Mouse (Mus musculus): ENCODE measurements around the gene Crat.
"Not testable (repeated sequence)": the region's sequence is repeated elsewhere in the genome, so short reads cannot be mapped to it uniquely, and the experiment has no call there.

Gene Crat

GRCm38 (mm10) chr2:30440211-30440700 lies 24.6 kb upstream of the Crat start:
- no peak for DNase-seq

- DNase-seq, result no peak
These were observed 24.0 kb upstream of the Crat start for GRCm38 (mm10) chr2:30439631-30440030.

GRCm38 (mm10) chr2:30437791-30438190 lies 22.2 kb upstream of the Crat start:
- no peak for DNase-seq

DNA sequence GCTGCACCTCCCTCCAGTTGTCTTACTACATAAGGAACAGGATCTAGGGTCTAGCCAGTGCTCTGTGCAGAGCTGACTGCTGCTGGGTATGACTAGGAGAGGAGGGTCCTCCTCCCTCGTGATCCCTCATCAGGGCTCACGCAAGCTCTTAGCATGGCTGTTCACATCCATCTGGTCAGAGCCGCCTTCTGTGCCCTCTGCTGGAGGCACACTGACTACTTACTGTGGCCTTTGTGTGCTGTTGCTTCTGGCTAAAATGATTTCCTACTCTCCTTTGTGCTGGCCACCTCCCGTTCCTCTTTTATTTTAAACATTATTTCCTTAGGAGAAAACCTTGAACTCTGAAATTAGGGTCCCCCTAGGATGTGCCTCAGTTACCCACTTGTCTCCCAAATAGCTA lies 21.2 kb upstream of the Crat start:
- no peak for DNase-seq

DNA sequence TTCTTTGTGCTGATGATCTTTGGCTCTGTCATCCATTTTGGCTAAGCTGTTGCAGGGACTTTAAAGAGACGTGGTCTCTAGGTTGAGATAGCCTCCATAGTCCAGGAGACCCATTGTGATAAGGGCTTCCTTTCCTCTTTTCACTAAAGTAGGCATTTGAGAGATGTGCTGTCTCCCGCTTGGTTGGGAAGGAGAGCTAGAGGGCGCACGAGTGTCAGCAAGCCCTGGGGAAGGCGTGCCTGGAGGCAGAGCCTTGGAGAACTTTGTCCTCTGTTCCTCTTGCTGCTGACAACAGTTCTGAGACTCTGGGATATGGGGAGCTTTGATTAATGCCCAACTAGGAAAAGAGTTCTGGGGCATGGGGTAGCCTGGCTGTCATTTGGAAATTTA lies 20.5 kb upstream of the Crat start:
- DNase-seq, result no peak

- peak; percentile 74 to 79 for DNase-seq
These were observed 19.9 kb upstream of the Crat start for GRCm38 (mm10) chr2:30435326-30436155.

GRCm38 (mm10) chr2:30429156-30429555 lies 13.5 kb upstream of the Crat start:
- peak in 1 of 2 experiments; percentile 41 for DNase-seq

- no peak for DNase-seq
These were observed 5.8 kb upstream of the Crat start for GRCm38 (mm10) chr2:30421432-30421831.

DNA sequence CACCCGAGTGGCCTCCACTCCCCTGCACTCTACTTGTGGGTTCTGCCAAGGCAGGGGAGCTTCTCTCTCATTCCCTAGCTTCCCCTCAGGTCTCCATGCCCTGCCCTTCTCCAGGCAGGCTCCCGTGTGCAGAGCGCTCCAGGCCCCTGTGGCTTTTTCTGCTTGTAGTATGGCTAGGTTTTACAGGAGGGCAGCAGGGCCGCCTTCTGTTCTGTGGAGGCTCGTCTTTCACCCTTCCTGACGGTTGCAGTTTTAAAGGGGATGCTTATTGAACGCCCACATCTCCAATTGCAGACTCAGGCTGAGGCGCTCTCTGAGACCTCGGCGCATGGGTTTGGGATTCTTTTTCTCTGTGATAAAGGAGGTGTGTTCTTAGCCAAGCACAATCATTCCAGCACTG lies 3.5 kb upstream of the Crat start:
- DNase-seq, result no peak

- DNase-seq, result no peak
These were observed 2.6 kb upstream of the Crat start for GRCm38 (mm10) chr2:30418259-30418658.

GRCm38 (mm10) chr2:30417595-30418165 lies 2.1 kb upstream of the Crat start:
- DNase-seq, result no peak

DNA sequence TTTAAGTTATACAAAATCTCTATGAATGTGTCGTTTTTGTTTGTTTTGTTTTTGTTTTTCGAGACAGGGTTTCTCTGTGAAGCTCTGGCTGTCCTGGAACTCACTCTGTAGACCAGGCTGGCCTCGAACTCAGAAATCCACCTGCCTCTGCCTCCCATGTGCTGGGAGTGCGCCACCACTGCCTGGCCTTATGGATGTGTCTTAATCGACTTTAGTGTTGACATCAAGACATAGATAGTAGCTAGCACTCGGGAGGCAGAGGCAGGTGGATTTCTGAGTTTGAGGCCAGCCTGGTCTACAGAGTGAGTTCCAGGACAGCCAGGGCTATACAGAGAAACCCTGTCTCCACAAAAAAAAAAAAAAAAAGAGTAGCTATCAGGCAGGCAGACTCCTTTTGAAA lies 1.5 kb upstream of the Crat start:
- not testable (repeated sequence) for DNase-seq

DNA sequence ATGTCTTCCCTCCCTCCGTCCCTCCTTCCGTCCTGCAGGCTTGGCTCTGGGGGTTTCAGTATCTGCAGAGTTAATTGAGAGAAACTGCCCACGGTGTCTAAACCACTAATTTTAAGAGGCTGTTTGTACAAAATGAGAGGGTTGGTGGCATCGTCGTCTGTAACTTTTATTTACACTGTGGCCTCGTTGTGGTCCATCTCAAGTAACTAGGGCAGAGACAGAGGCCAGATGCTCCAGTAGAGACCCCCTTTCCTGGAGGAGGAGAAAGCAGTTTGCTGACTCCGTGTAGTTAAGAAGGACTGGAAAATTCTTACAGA lies 994 bp upstream of the Crat start:
- DNase-seq, result no peak

DNA sequence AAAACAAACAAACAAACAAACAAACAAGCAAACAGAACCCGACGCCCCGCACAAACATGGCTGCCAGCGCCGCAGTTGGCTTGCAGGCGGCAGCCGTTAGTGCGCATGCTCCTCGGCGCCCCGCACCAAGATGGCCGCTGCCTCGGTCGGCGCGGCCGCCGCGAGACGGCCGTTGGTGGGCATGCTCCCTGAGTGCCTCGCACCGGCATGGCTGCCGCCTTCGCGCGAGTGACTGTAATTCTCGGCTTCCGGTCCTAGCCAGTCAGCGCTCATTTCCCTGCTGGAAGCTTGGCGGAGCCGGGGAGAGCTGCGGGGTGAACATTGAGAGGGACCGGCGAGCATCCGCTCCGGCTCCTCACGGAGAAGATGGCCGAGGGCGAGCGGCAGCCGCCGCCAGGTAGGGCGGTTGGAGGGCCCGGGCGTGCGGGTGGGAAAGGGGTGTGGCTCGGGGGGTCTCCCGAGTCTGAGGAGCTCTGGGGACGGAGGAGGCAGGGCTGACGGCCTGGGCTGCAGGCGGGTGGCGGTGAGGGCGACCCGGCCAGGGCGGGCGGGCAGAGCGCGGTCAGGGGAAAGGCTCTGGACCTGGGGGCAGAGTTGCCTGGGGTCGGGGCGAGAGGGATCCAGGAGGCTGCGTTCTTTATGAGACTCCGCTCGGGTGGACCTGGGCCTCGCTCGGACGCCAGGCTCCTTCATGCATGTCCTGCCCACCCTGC lies 479 bp upstream of the Crat start, which contains the start of gene Ptpa:
Gene Ptpa (plus strand): TSS at position 104 of the 713 bp plus-strand sequence.
- DNase-seq, result peak; percentile 93 to 94

DNA sequence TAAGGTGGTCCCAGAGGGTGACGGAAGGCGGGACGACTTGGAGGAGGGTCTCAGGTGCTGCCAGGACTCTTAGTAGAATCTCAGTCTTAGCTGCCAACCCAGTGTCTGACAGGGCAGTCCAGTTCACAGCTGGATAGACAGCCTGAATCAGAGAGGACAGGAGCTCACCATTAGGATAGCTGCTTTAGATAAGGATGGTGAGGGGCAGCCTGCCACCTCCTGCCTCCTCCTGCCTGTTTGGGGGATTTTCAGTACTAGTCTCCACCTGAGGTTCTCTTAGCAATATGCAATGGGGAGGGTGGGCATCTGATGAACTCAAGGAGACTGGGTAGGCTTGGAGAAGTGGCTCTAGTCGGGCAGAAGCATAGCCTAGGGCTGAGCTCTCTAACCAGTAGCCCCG lies 932 bp downstream of the Crat start:
- no peak for DNase-seq

- DNase-seq, result peak; percentile 54 to 55
These were observed 1.5 kb downstream of the Crat start for GRCm38 (mm10) chr2:30414101-30414500.

- peak; percentile 31 to 32 for DNase-seq
These were observed 2.3 kb downstream of the Crat start for GRCm38 (mm10) chr2:30413038-30413973.

GRCm38 (mm10) chr2:30409454-30410176 lies 6.0 kb downstream of the Crat start:
- no peak for DNase-seq

DNA sequence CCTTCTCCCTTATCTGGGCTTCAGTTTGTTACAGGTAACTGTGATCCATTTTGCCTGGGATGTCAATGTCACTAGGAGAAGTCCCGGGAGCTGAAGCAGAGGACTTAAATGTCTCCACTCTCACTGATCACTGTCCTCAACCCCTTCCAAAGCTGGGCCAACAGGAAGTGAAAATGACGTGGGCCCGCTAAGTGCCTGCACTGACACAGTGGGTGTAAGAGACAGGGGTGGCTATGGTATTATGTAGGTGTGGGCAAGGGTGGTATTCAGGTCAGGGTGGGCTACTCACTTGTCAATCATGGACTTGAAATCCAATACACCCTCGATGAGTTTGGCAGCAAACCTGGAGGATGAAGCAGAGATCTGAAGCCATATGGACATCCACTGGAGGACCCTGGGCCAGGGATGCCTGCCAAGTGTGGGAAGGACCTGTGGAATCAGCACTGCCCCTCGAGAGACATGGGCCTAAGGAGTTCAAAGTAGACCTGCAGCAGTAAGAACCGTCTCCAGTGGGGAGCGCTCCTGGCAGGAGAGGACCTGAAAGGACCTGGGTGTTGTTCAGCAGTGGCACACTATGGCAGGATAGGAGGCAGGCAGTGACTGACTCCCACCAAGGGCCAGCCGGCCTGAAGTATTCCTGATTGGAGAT lies 7.0 kb downstream of the Crat start:
- no peak for DNase-seq

DNA sequence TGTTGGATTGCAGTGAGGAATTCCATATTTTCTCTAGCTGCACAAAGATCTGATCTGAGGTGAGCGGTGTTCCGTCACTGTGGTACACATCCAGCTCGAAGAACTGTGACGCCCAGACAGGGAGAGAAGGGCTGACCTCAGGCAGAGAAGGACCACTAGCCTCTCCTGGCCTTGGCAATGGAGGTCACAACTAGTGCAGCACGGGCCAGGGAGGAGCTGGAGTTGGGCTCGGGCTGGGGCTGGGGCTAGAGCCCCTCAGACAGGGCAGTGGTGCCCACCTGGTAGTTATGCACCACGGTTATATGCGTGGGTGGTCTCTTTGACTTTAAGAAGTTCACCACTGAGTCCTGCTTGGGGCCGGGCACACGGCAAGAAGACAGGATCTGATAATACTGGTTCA lies 7.8 kb downstream of the Crat start:
- DNase-seq, result no peak

GRCm38 (mm10) chr2:30407221-30407620 lies 8.4 kb downstream of the Crat start:
- DNase-seq, result no peak
